Mouse (Mus musculus) neural tube, embryonic 14.5 days (tissue): ENCODE results near the gene Ccdc125. TPM values are rescaled to one million over a fixed set of nuclear protein-coding genes. Genes with fewer than 3 reads are reported as not detected.

ENCODE experiments used
- ATAC-seq: fragments of 200-750 bp; cut with Nextera tagmentation; 2 replicates; pipeline ENCODE4 v1.8.0; 2017; ENCODE audit warnings: low read depth, mild to moderate bottlenecking, moderate TSS enrichment, moderate library complexity
- H3K27ac ChIP-seq: fragments of 300-500 bp; sonication (generic); 2 replicates; pipeline ENCODE4 v1.5.1; 2014; ENCODE audit warnings: low read depth, mild to moderate bottlenecking, control low read depth, low read length, moderate library complexity, mixed read lengths
- H3K27me3 ChIP-seq: fragments of 300-500 bp; sonication (generic); 2 replicates; pipeline ENCODE4 v1.6.1; 2014; ENCODE audit warnings: low read length; ENCODE audit not compliant: control insufficient read depth, insufficient read depth
- H3K36me3 ChIP-seq: fragments of 300-500 bp; sonication (generic); 2 replicates; pipeline ENCODE4 v1.6.1; 2014; ENCODE audit warnings: low read length, mixed read lengths; ENCODE audit not compliant: control insufficient read depth, insufficient read depth
- H3K4me1 ChIP-seq: fragments of 300-500 bp; sonication (generic); 2 replicates; pipeline ENCODE4 v1.6.1; 2014; ENCODE audit warnings: low read length; ENCODE audit not compliant: control insufficient read depth, insufficient read depth
- H3K4me2 ChIP-seq: fragments of 300-500 bp; sonication (generic); 2 replicates; pipeline ENCODE4 v1.6.1; 2014; ENCODE audit warnings: mild to moderate bottlenecking, low read depth, low read length, control low read depth
- H3K4me3 ChIP-seq: fragments of 300-500 bp; sonication (generic); 2 replicates; pipeline ENCODE4 v1.5.1; 2014; ENCODE audit warnings: low read depth, low read length, control low read depth, mixed read lengths
- H3K9ac ChIP-seq: fragments of 300-500 bp; sonication (generic); replicated peaks from 2 replicates; pipeline ENCODE4 v1.6.1; 2014; ENCODE audit warnings: low read depth, mild to moderate bottlenecking, control low read depth, low read length, mixed read lengths
- H3K9me3 ChIP-seq: fragments of 300-500 bp; sonication (generic); 2 replicates; pipeline ENCODE4 v1.6.1; 2016; ENCODE audit warnings: low read length; ENCODE audit not compliant: control insufficient read depth
- WGBS: fragments of 180-500 bp; shearing (Covaris S2); extraction: QIAGEN DNeasy Blood & Tissue Kit; methylation state at CpG from one replicate; pipeline ENCODE4 v1.1.7; 2014; 5-methylcytosine and 5-hydroxymethylcytosine counted together
- polyA plus RNA-seq: library from polyadenylated mRNA; unstranded; fragments of >200 nt; fragmentation: Nextera tagmentation; extraction: Ambion mirVana; gene quantifications from 2 replicates; pipeline ENCODE4 v1.2.1, GENCODE M21; 2014

The Ccdc125 gene
- polyA plus RNA-seq, 1 experiment from 2014 or later: 1.1 TPM

- peak; percentile 42; the same call in 1 of the 2 replicates for ATAC-seq
- Histone ChIP-seq H3K9ac (no peak overlapping the region), H3K4me2 (no peak overlapping the region), H3K4me1 (no peaks in the 10 kb centered on the region), H3K4me3 (no peak overlapping the region), H3K36me3 (0 out of 2 replicates have a peak, but pooled peaks cover 5% of the 10 kb centered on the region), H3K27ac (no peak overlapping the region), H3K9me3 (no peaks in the 10 kb centered on the region), H3K27me3 (no peaks in the 10 kb centered on the region)
- 41% methylated on average over 4 of the region's 4 CpGs for WGBS
These were observed 9.6 kb upstream of the Ccdc125 start for GRCm38 (mm10) chr13:100659864-100660456.

GRCm38 (mm10) chr13:100670181-100670741 is 744 bp downstream of the Ccdc125 start:
- Histone ChIP-seq H3K9ac (no peak overlapping the region), H3K9me3 (no peaks in the 10 kb centered on the region), H3K4me2 (peak overlapping the region; percentile 60; the same call in 1 of the 2 replicates), H3K4me3 (peak overlapping the region; percentile 36; the same call in 1 of the 2 replicates), H3K4me1 (no peaks in the 10 kb centered on the region), H3K27me3 (no peaks in the 10 kb centered on the region), H3K27ac (no peak overlapping the region), H3K36me3 (peaks cover 10% of the 10 kb centered on the region)
- 65% methylated on average over 9 of the region's 9 CpGs for WGBS
- no peak for ATAC-seq

GRCm38 (mm10) chr13:100675936-100676635 is 6.6 kb downstream of the Ccdc125 start:
- H3K27ac ChIP-seq: no peak overlapping the region
- no peaks in the 10 kb centered on the region for H3K4me1 ChIP-seq
- WGBS: 89% methylated on average over 15 of the region's 15 CpGs
- no peak overlapping the region for H3K4me3 ChIP-seq
- H3K9me3 ChIP-seq: no peaks in the 10 kb centered on the region
- H3K27me3 ChIP-seq: no peaks in the 10 kb centered on the region
- H3K4me2 ChIP-seq: no peak overlapping the region
- no peak for ATAC-seq
- H3K36me3 ChIP-seq: no peaks in the 10 kb centered on the region
- no peak overlapping the region for H3K9ac ChIP-seq

- H3K9ac ChIP-seq: no peak overlapping the region
- H3K27me3 ChIP-seq: no peaks in the 10 kb centered on the region
- H3K36me3 ChIP-seq: no peaks in the 10 kb centered on the region
- no peak overlapping the region for H3K4me3 ChIP-seq
- ATAC-seq: no peak
- H3K4me1 ChIP-seq: no peaks in the 10 kb centered on the region
- WGBS: 91% methylated on average over 8 of the region's 8 CpGs
- no peak overlapping the region for H3K4me2 ChIP-seq
- H3K9me3 ChIP-seq: no peaks in the 10 kb centered on the region
- H3K27ac ChIP-seq: no peak overlapping the region
These were observed 12.1 kb downstream of the Ccdc125 start for GRCm38 (mm10) chr13:100681615-100682014.

GRCm38 (mm10) chr13:100682837-100683236 is 13.3 kb downstream of the Ccdc125 start:
- H3K27ac ChIP-seq: no peak overlapping the region
- H3K36me3 ChIP-seq: no peaks in the 10 kb centered on the region
- ATAC-seq: no peak
- H3K4me1 ChIP-seq: no peaks in the 10 kb centered on the region
- H3K9ac ChIP-seq: no peak overlapping the region
- no peaks in the 10 kb centered on the region for H3K27me3 ChIP-seq
- no peak overlapping the region for H3K4me2 ChIP-seq
- 87% methylated on average over 2 of the region's 2 CpGs for WGBS
- H3K9me3 ChIP-seq: no peaks in the 10 kb centered on the region
- no peak overlapping the region for H3K4me3 ChIP-seq

GRCm38 (mm10) chr13:100684355-100684754 is 14.8 kb downstream of the Ccdc125 start:
- no peak for ATAC-seq
- 77% methylated on average over 2 of the region's 2 CpGs for WGBS

GRCm38 (mm10) chr13:100687513-100687912 is 18.0 kb downstream of the Ccdc125 start:
- Histone ChIP-seq H3K4me3 (no peak overlapping the region), H3K27me3 (no peaks in the 10 kb centered on the region), H3K36me3 (no peaks in the 10 kb centered on the region), H3K27ac (no peak overlapping the region), H3K4me2 (no peak overlapping the region), H3K9ac (no peak overlapping the region), H3K9me3 (no peaks in the 10 kb centered on the region), H3K4me1 (no peaks in the 10 kb centered on the region)
- ATAC-seq: no peak
- 66% methylated on average over 7 of the region's 7 CpGs for WGBS

More at GRCm38 (mm10) chr13:100684355-100684754, 14.8 kb downstream of the Ccdc125 start:
- Histone ChIP-seq H3K9me3 (no peaks in the 10 kb centered on the region), H3K4me2 (no peak overlapping the region), H3K27me3 (no peaks in the 10 kb centered on the region), H3K4me1 (no peaks in the 10 kb centered on the region), H3K9ac (no peak overlapping the region), H3K27ac (no peak overlapping the region), H3K36me3 (no peaks in the 10 kb centered on the region), H3K4me3 (no peak overlapping the region)

- H3K9ac ChIP-seq: no peak overlapping the region
- no peak for ATAC-seq
- peaks cover 22% of the 10 kb centered on the region for H3K36me3 ChIP-seq
- no peaks in the 10 kb centered on the region for H3K9me3 ChIP-seq
- 93% methylated on average over 3 of the region's 3 CpGs for WGBS
- no peak overlapping the region for H3K4me3 ChIP-seq
- H3K27me3 ChIP-seq: no peaks in the 10 kb centered on the region
- H3K27ac ChIP-seq: no peak overlapping the region
- H3K4me1 ChIP-seq: no peaks in the 10 kb centered on the region
- no peak overlapping the region for H3K4me2 ChIP-seq
These were observed 28.0 kb downstream of the Ccdc125 start for GRCm38 (mm10) chr13:100697541-100697940.

GRCm38 (mm10) chr13:100698866-100699265 is 29.3 kb downstream of the Ccdc125 start:
- Histone ChIP-seq H3K36me3 (peaks cover 33% of the 10 kb centered on the region), H3K27ac (no peak overlapping the region), H3K27me3 (no peaks in the 10 kb centered on the region), H3K9ac (no peak overlapping the region), H3K4me2 (no peak overlapping the region), H3K4me3 (no peak overlapping the region), H3K4me1 (no peaks in the 10 kb centered on the region), H3K9me3 (no peaks in the 10 kb centered on the region)
- 99% methylated on average over 10 of the region's 10 CpGs for WGBS
- ATAC-seq: no peak
